Mouse (Mus musculus): ENCODE measurements around the gene Rnf24. TPM values are rescaled to one million over a fixed set of nuclear protein-coding genes. Genes with fewer than 3 reads are reported as not detected.
"Not testable (repeated sequence)": the region's sequence is repeated elsewhere in the genome, so short reads cannot be mapped to it uniquely, and the experiment has no call there.

Rnf24 gene
- polyA plus RNA-seq, 1 experiment from 2014 or later, result 18.4 TPM

DNA sequence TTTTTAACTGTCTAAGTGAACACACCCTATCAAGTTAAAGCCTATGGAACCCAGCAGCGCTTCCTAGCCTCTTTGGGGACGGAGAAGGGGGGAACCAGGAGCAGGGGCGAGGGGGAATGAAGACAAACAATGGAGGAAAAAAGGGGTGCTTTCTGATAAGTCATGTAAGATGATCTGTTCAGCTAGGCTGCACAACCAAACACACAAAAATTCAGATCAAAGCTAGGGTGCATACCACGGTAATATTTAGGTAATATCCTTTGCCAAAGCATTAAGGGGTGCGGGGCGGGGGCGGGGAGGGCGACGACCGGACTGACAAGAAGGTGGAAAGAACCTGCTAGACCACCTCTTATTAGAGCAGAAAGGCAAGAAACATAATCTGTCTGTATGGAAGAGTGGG, 1.2 kb downstream of the Rnf24 start:
- H3K27ac ChIP-seq (ENCODE audit: low read depth, low read length), result peak overlapping the region; percentile 98
- no peak for ATAC-seq (ENCODE audit: low read depth)
- peaks cover 3% of the 10 kb centered on the region; the same call in 1 of the 2 replicates for H3K4me1 ChIP-seq (ENCODE audit: control insufficient read depth, insufficient read depth, low read length)
- H3K27me3 ChIP-seq (ENCODE audit: control insufficient read depth, insufficient read depth, low read length), result no peaks in the 10 kb centered on the region; the same call in 1 of the 2 replicates
- H3K9me3 ChIP-seq (ENCODE audit: control insufficient read depth, low read length), result no peaks in the 10 kb centered on the region
- H3K36me3 ChIP-seq (ENCODE audit: control insufficient read depth, insufficient read depth, low read length), result no peaks in the 10 kb centered on the region
- WGBS, result 8% methylated on average over 10 of the region's 10 CpGs
- H3K9ac ChIP-seq (replicated peaks; ENCODE audit: low read depth, low read length), result peak overlapping the region; percentile 99
- peak overlapping the region; percentile 97 for H3K4me3 ChIP-seq (ENCODE audit: low read depth, low read length)
- H3K4me2 ChIP-seq (ENCODE audit: low read depth, low read length), result peak overlapping the region; percentile 66

DNA sequence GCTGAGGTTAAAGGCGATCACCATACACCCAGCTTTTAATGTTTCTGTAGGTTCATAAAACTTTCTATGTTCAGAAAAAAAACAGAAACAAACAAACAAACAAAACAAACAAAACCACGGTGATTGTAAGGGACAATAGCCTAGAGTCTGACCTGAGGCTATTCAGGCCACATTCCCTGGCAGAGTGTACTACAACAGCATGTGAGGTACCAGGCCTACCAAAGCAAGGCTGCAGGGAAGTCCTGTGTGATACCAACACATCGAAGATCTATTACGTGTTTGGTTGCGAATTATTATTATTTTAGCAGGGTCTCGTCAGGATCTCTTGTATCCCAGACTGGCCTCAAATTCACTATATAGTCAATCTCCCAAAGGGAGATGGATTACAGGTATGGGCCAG, 2.4 kb downstream of the Rnf24 start:
- Histone ChIP-seq H3K27ac (ENCODE audit: low read depth, low read length) (no peak overlapping the region), H3K27me3 (ENCODE audit: control insufficient read depth, insufficient read depth, low read length) (no peaks in the 10 kb centered on the region; the same call in 1 of the 2 replicates), H3K4me2 (ENCODE audit: low read depth, low read length) (peak overlapping the region; percentile 1; the same call in 1 of the 2 replicates), H3K4me1 (ENCODE audit: control insufficient read depth, insufficient read depth, low read length) (peaks cover 3% of the 10 kb centered on the region; the same call in 1 of the 2 replicates), H3K36me3 (ENCODE audit: control insufficient read depth, insufficient read depth, low read length) (no peaks in the 10 kb centered on the region), H3K9me3 (ENCODE audit: control insufficient read depth, low read length) (no peaks in the 10 kb centered on the region), H3K4me3 (ENCODE audit: low read depth, low read length) (no peak overlapping the region), H3K9ac (replicated peaks; ENCODE audit: low read depth, low read length) (no peak overlapping the region)
- WGBS, result 88% methylated on average over 6 of the region's 6 CpGs
- ATAC-seq (ENCODE audit: low read depth), result no peak

DNA sequence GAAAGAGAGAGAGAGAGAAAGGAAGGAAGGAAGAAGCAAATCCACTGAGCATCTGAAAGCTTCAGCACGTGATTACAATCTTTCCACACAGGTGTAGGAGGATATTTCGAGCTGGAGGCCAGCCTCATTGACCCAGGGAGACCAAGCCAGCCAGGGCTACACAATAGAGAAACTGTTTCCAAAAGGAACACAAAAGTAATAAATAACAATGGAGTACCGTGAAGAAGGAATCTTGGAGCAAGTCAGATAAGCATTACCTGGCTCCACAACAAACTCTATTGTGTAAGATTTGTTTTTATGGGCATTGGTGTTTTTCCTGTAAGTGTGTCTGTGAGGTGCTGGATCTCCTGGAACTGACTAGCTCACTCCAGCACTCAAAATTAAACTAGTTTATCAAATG, 7.1 kb downstream of the Rnf24 start:
- no peak overlapping the region for H3K4me2 ChIP-seq (ENCODE audit: low read depth, low read length)
- H3K4me3 ChIP-seq (ENCODE audit: low read depth, low read length), result no peak overlapping the region
- H3K9me3 ChIP-seq (ENCODE audit: control insufficient read depth, low read length), result no peaks in the 10 kb centered on the region
- no peak overlapping the region for H3K27ac ChIP-seq (ENCODE audit: low read depth, low read length)
- no peaks in the 10 kb centered on the region; the same call in 1 of the 2 replicates for H3K4me1 ChIP-seq (ENCODE audit: control insufficient read depth, insufficient read depth, low read length)
- no peak overlapping the region for H3K9ac ChIP-seq (replicated peaks; ENCODE audit: low read depth, low read length)
- 50% methylated on average over 3 of the region's 3 CpGs for WGBS
- no peaks in the 10 kb centered on the region for H3K36me3 ChIP-seq (ENCODE audit: control insufficient read depth, insufficient read depth, low read length)
- no peaks in the 10 kb centered on the region for H3K27me3 ChIP-seq (ENCODE audit: control insufficient read depth, insufficient read depth, low read length)
- no peak for ATAC-seq (ENCODE audit: low read depth)

DNA sequence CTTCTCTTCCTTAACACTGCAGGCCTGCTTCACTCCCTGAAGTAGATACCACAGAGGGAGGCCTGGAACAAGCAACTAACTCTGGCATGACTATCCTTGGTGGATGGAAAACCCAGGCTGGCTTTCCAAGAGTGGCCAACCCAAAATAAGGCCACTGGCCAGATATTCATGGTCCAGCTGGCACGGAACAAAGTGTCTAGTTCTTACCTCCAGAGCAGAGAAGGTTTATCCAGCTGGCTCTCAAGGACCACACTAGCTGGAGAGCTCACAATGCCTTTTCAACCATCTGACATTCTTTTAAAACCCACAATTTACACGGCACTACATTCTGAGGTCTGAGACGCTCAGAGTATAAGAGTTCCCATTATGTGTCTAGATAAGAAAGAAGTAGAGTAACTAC, 8.2 kb downstream of the Rnf24 start:
- Histone ChIP-seq H3K36me3 (ENCODE audit: control insufficient read depth, insufficient read depth, low read length) (no peaks in the 10 kb centered on the region), H3K9ac (replicated peaks; ENCODE audit: low read depth, low read length) (no peak overlapping the region), H3K4me1 (ENCODE audit: control insufficient read depth, insufficient read depth, low read length) (no peaks in the 10 kb centered on the region; the same call in 1 of the 2 replicates), H3K4me2 (ENCODE audit: low read depth, low read length) (no peak overlapping the region), H3K27me3 (ENCODE audit: control insufficient read depth, insufficient read depth, low read length) (no peaks in the 10 kb centered on the region), H3K27ac (ENCODE audit: low read depth, low read length) (no peak overlapping the region), H3K9me3 (ENCODE audit: control insufficient read depth, low read length) (no peaks in the 10 kb centered on the region), H3K4me3 (ENCODE audit: low read depth, low read length) (no peak overlapping the region)
- ATAC-seq (ENCODE audit: low read depth), result no peak
- 49% methylated on average over 3 of the region's 3 CpGs for WGBS

DNA sequence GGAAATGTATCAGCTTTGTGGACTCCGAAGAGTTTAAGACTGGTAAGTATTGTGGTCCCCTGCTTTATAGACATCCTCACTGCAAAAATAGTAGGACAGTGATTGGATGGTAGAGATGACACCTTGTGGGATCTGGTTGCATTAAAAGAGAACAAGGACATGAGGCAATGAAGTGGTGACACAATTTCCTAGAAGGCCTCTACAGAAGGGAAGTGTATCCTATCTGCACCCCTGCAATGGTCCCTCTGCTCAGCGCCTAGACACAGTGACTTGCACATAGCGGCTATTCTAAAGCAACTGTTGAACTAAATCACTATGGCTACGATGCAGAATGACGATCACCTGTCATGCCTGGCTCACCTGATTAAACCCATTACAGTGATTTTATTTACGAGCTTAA, 15.1 kb downstream of the Rnf24 start:
- 73% methylated on average over 6 of the region's 6 CpGs for WGBS
- Histone ChIP-seq H3K9ac (replicated peaks; ENCODE audit: low read depth, low read length) (no peak overlapping the region), H3K4me3 (ENCODE audit: low read depth, low read length) (no peak overlapping the region), H3K4me1 (ENCODE audit: control insufficient read depth, insufficient read depth, low read length) (no peaks in the 10 kb centered on the region), H3K27me3 (ENCODE audit: control insufficient read depth, insufficient read depth, low read length) (no peaks in the 10 kb centered on the region), H3K9me3 (ENCODE audit: control insufficient read depth, low read length) (no peaks in the 10 kb centered on the region), H3K27ac (ENCODE audit: low read depth, low read length) (no peak overlapping the region), H3K36me3 (ENCODE audit: control insufficient read depth, insufficient read depth, low read length) (no peaks in the 10 kb centered on the region), H3K4me2 (ENCODE audit: low read depth, low read length) (no peak overlapping the region)
- no peak for ATAC-seq (ENCODE audit: low read depth)

DNA sequence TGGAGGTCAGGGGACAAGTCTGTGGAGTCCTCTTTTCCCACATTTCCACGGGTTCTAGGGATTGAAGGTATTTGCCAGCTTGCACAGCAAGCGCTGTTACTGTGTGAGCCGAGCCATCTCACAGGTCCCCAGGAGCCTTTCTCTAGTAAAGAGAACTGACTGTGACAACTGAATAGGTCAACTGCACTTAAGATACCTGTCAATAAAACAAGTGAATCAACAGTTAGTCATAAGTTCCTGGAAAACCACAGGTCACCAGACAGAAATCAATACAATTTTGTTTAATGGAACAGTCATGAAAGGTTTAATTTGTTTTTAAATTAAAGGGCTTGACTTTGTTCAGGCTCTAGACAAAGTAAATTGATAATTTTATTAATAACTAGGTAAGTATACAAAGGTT, 22.1 kb downstream of the Rnf24 start:
- Histone ChIP-seq H3K4me2 (ENCODE audit: low read depth, low read length) (no peak overlapping the region), H3K27ac (ENCODE audit: low read depth, low read length) (no peak overlapping the region), H3K9ac (replicated peaks; ENCODE audit: low read depth, low read length) (no peak overlapping the region), H3K4me3 (ENCODE audit: low read depth, low read length) (no peak overlapping the region), H3K9me3 (ENCODE audit: control insufficient read depth, low read length) (no peaks in the 10 kb centered on the region), H3K4me1 (ENCODE audit: control insufficient read depth, insufficient read depth, low read length) (no peaks in the 10 kb centered on the region), H3K36me3 (ENCODE audit: control insufficient read depth, insufficient read depth, low read length) (no peaks in the 10 kb centered on the region), H3K27me3 (ENCODE audit: control insufficient read depth, insufficient read depth, low read length) (no peaks in the 10 kb centered on the region)
- 77% methylated on average over 3 of the region's 3 CpGs for WGBS
- ATAC-seq (ENCODE audit: low read depth), result no peak

DNA sequence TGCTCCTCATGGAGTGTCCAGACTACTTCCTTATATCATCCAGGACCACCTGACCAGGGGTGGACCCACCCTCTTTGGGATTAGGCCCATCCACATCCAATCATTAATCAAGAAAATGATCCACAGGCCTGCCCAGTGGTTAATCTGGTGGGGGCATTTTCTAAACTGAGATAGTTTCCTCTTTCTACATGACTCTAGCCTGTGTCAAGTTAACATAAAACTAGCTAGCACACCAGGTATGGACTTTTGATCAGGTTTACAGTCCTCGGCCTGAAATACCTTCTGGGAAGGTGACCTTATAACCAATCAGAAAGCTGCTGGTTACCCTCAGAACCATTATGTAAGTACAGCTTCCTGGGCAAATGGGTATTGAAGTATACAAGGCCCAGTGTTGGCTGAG, 23.7 kb downstream of the Rnf24 start:
- H3K36me3 ChIP-seq (ENCODE audit: control insufficient read depth, insufficient read depth, low read length), result no peaks in the 10 kb centered on the region
- WGBS, result 97% methylated on average over 1 of the region's 1 CpGs
- no peaks in the 10 kb centered on the region for H3K9me3 ChIP-seq (ENCODE audit: control insufficient read depth, low read length)
- no peaks in the 10 kb centered on the region for H3K4me1 ChIP-seq (ENCODE audit: control insufficient read depth, insufficient read depth, low read length)
- H3K9ac ChIP-seq (replicated peaks; ENCODE audit: low read depth, low read length), result no peak overlapping the region
- H3K27ac ChIP-seq (ENCODE audit: low read depth, low read length), result no peak overlapping the region
- no peaks in the 10 kb centered on the region for H3K27me3 ChIP-seq (ENCODE audit: control insufficient read depth, insufficient read depth, low read length)
- no peak overlapping the region for H3K4me3 ChIP-seq (ENCODE audit: low read depth, low read length)
- ATAC-seq (ENCODE audit: low read depth), result no peak
- H3K4me2 ChIP-seq (ENCODE audit: low read depth, low read length), result no peak overlapping the region

DNA sequence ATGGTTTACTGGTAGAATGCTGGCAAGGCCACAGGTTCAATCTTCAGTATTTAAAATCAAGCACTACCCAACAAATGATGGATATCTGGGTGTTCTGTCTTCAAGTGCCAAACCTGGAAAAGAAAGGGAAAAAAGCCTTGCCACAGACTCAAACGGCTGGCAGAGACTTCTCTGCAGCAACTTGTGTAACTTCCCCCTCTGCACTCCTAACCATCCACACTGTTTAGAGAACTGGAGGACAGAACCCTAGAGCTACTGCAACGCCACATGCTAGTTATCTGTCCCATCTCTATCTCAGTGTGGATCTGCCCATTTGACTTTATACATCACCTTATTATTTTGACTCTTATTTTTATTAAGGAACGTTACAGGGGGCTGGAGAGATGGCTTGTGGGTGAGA, 26.6 kb downstream of the Rnf24 start:
- Histone ChIP-seq H3K27me3 (ENCODE audit: control insufficient read depth, insufficient read depth, low read length) (no peaks in the 10 kb centered on the region), H3K4me2 (ENCODE audit: low read depth, low read length) (no peak overlapping the region), H3K4me3 (ENCODE audit: low read depth, low read length) (no peak overlapping the region), H3K4me1 (ENCODE audit: control insufficient read depth, insufficient read depth, low read length) (no peaks in the 10 kb centered on the region), H3K9ac (replicated peaks; ENCODE audit: low read depth, low read length) (no peak overlapping the region), H3K27ac (ENCODE audit: low read depth, low read length) (no peak overlapping the region), H3K9me3 (ENCODE audit: control insufficient read depth, low read length) (no peaks in the 10 kb centered on the region), H3K36me3 (ENCODE audit: control insufficient read depth, insufficient read depth, low read length) (no peaks in the 10 kb centered on the region)
- 74% methylated on average over 3 of the region's 3 CpGs for WGBS
- ATAC-seq (ENCODE audit: low read depth), result no peak

DNA sequence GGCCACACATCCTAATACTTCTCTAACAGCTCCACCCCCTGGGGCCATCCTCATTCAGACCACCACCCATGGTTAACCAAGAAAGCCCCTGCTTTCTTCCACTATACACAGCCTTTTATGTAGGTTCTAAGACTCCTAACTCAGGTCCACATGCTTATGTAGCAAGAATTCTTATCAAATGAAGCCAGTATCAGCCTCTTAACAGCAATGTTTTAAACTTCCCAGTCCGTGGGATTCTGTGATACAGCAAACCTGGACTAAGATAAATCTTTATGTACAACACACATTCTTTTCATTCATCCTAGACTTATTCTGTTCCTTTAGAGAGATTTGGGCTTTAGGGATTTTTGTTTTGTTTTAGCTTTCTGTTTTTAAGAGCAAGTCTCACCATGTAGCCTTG, 29.0 kb downstream of the Rnf24 start:
- H3K4me2 ChIP-seq (ENCODE audit: low read depth, low read length), result no peak overlapping the region
- WGBS, result 83% methylated on average over 1 of the region's 1 CpGs
- no peaks in the 10 kb centered on the region for H3K27me3 ChIP-seq (ENCODE audit: control insufficient read depth, insufficient read depth, low read length)
- no peak overlapping the region for H3K27ac ChIP-seq (ENCODE audit: low read depth, low read length)
- no peaks in the 10 kb centered on the region for H3K4me1 ChIP-seq (ENCODE audit: control insufficient read depth, insufficient read depth, low read length)
- ATAC-seq (ENCODE audit: low read depth), result no peak
- H3K9ac ChIP-seq (replicated peaks; ENCODE audit: low read depth, low read length), result no peak overlapping the region
- no peaks in the 10 kb centered on the region for H3K9me3 ChIP-seq (ENCODE audit: control insufficient read depth, low read length)
- no peak overlapping the region for H3K4me3 ChIP-seq (ENCODE audit: low read depth, low read length)
- no peaks in the 10 kb centered on the region for H3K36me3 ChIP-seq (ENCODE audit: control insufficient read depth, insufficient read depth, low read length)

DNA sequence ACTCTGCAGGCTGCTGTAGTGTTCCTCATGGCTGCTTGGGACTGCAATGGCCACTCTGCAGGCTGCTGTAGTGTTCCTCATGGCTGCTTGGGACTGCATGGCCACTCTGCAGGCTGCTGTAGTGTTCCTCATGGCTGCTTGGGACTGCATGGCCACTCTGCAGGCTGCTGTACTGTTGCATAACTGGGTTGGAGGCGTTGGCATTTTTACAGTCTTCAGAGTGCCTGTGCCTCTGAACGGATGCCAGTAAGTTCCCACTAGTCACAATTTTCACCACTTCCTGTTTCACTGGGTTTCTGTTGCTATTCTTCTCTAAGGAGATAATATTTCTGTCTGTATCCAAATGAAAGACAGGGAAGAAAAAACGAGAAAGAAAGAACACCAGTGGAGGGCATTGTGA, 31.5 kb downstream of the Rnf24 start:
- not testable (repeated sequence) for H3K4me1 ChIP-seq (ENCODE audit: control insufficient read depth, insufficient read depth, low read length); H3K4me2 ChIP-seq (ENCODE audit: low read depth, low read length); H3K27me3 ChIP-seq (ENCODE audit: control insufficient read depth, insufficient read depth, low read length); H3K36me3 ChIP-seq (ENCODE audit: control insufficient read depth, insufficient read depth, low read length); H3K27ac ChIP-seq (ENCODE audit: low read depth, low read length); ATAC-seq (ENCODE audit: low read depth); H3K9ac ChIP-seq (replicated peaks; ENCODE audit: low read depth, low read length); H3K4me3 ChIP-seq (ENCODE audit: low read depth, low read length); H3K9me3 ChIP-seq (ENCODE audit: control insufficient read depth, low read length)
- WGBS, result 72% methylated on average over 3 of the region's 3 CpGs
